Mouse (Mus musculus): Measurements from ENCODE around the gene Gm17079. TPM values are rescaled to one million over a fixed set of nuclear protein-coding genes. Genes with fewer than 3 reads are reported as not detected.

Gm17079 gene
- polyA plus RNA-seq, 2 experiments, result not detected

GRCm38 (mm10) chr14:51737967-51738366, 42.7 kb upstream of the Gm17079 start:
- TF ChIP-seq EP300 (IDR thresholded peaks at IDR 0.05; ENCODE audit: low read depth) (no peak), CTCF (IDR thresholded peaks at IDR 0.05; ENCODE audit: low read depth) (no peak)
- no peaks in the 10 kb centered on the region for H3K36me3 ChIP-seq (replicated peaks; ENCODE audit: control insufficient read depth, insufficient read depth, low read depth)
- H3K4me1 ChIP-seq (replicated peaks; ENCODE audit: control insufficient read depth in 2 of 2, insufficient read depth in 2 of 2, low read length in 1 of 2), result no peaks in the 10 kb centered on the region
- H3K4me3 ChIP-seq (ENCODE audit: insufficient read depth in 1 of 2, low read depth in 2 of 2, low read length in 2 of 2), result no peak overlapping the region
- no peak overlapping the region for H3K9ac ChIP-seq (replicated peaks)
- H3K9me3 ChIP-seq (ENCODE audit: control insufficient read depth, low read length), result no peaks in the 10 kb centered on the region
- ATAC-seq (ENCODE audit: insufficient read depth), result no peak
- 12% methylated on average over 12 of the region's 12 CpGs for WGBS (ENCODE audit: insufficient replicate concordance)
- no peak overlapping the region for H3K4me2 ChIP-seq (ENCODE audit: low read depth)
- no peak overlapping the region for H3K27ac ChIP-seq
- peaks cover 31% of the 10 kb centered on the region for H3K27me3 ChIP-seq (ENCODE audit: control insufficient read depth, insufficient read depth, low read length)
- DNase-seq (ENCODE audit: low read depth in 3 of 3, low spot score in 3 of 3), result no peak

GRCm38 (mm10) chr14:51717083-51717482, 21.8 kb upstream of the Gm17079 start, which contains the start of gene Gm5800:
Gene Gm5800, minus strand, starts transcription at chr14:51717183.
- Histone ChIP-seq H3K9ac (replicated peaks) (no peak within 1 kb of the TSS), H3K4me3 (ENCODE audit: insufficient read depth in 1 of 2, low read depth in 2 of 2, low read length in 2 of 2) (no peak within 1 kb of the TSS), H3K4me1 (replicated peaks; ENCODE audit: control insufficient read depth in 2 of 2, insufficient read depth in 2 of 2, low read length in 1 of 2) (no peaks in the 10 kb centered on the region), H3K27ac (no peak within 1 kb of the TSS), H3K9me3 (ENCODE audit: control insufficient read depth, low read length) (no peaks in the 10 kb centered on the region), H3K36me3 (replicated peaks; ENCODE audit: control insufficient read depth, insufficient read depth, low read depth) (no peaks in the 10 kb centered on the region), H3K27me3 (ENCODE audit: control insufficient read depth, insufficient read depth, low read length) (no peaks in the 10 kb centered on the region), H3K4me2 (ENCODE audit: low read depth) (no peak within 1 kb of the TSS)
- TF ChIP-seq EP300 (IDR thresholded peaks at IDR 0.05; ENCODE audit: low read depth) (no peak), CTCF (IDR thresholded peaks at IDR 0.05; ENCODE audit: low read depth) (no peak)
- DNase-seq (ENCODE audit: low read depth in 3 of 3, low spot score in 3 of 3), result no peak
- ATAC-seq (ENCODE audit: insufficient read depth), result no peak
- 17% methylated on average over 1 of the region's 1 CpGs for WGBS (ENCODE audit: insufficient replicate concordance)

- ATAC-seq (ENCODE audit: insufficient read depth) (no peak), DNase-seq (ENCODE audit: low read depth in 3 of 3, low spot score in 3 of 3) (no peak)
- no peaks in the 10 kb centered on the region for H3K36me3 ChIP-seq (replicated peaks; ENCODE audit: control insufficient read depth, insufficient read depth, low read depth)
- H3K27ac ChIP-seq, result no peak overlapping the region
- no peaks in the 10 kb centered on the region for H3K4me1 ChIP-seq (replicated peaks; ENCODE audit: control insufficient read depth in 2 of 2, insufficient read depth in 2 of 2, low read length in 1 of 2)
- no peak overlapping the region for H3K4me2 ChIP-seq (ENCODE audit: low read depth)
- H3K27me3 ChIP-seq (ENCODE audit: control insufficient read depth, insufficient read depth, low read length), result no peaks in the 10 kb centered on the region
- H3K9ac ChIP-seq (replicated peaks), result no peak overlapping the region
- WGBS (ENCODE audit: insufficient replicate concordance), result 65% methylated on average over 5 of the region's 5 CpGs
- H3K4me3 ChIP-seq (ENCODE audit: insufficient read depth in 1 of 2, low read depth in 2 of 2, low read length in 2 of 2), result no peak overlapping the region
- no peaks in the 10 kb centered on the region for H3K9me3 ChIP-seq (ENCODE audit: control insufficient read depth, low read length)
- no peak for TF ChIP-seq EP300 (IDR thresholded peaks at IDR 0.05; ENCODE audit: low read depth)
Observed at GRCm38 (mm10) chr14:51677269-51677668, 18.0 kb downstream of the Gm17079 start.

Other genes starting within 250 kb of the Gm17079 start
- gene Vmn2r89, start 243.6 kb downstream of the Gm17079 start, polyA plus RNA-seq (2012; rRNA removed), result not detected in 2 replicates
- not detected in 2 replicates for gene Vmn2r89, start 243.6 kb downstream of the Gm17079 start, polyA plus RNA-seq (2014; fragmentation: Nextera tagmentation; extraction: Ambion mirVana)
- not detected in 2 replicates for gene Gm5622, start 142.7 kb downstream of the Gm17079 start, polyA plus RNA-seq (2012; rRNA removed)
- gene Gm5622, start 142.7 kb downstream of the Gm17079 start, polyA plus RNA-seq (2014; fragmentation: Nextera tagmentation; extraction: Ambion mirVana), result 0.15 and 0.16 TPM in 2 replicates
- gene Gm17175, start 121.4 kb downstream of the Gm17079 start, polyA plus RNA-seq (2012; rRNA removed), result not detected in 2 replicates
- gene Gm17175, start 121.4 kb downstream of the Gm17079 start, polyA plus RNA-seq (2014; fragmentation: Nextera tagmentation; extraction: Ambion mirVana), result not detected in 2 replicates
- gene Gm17174, start 103.3 kb downstream of the Gm17079 start, polyA plus RNA-seq (2012; rRNA removed), result not detected in 2 replicates
- gene Gm17174, start 103.3 kb downstream of the Gm17079 start, polyA plus RNA-seq (2014; fragmentation: Nextera tagmentation; extraction: Ambion mirVana), result not detected in 2 replicates
- not detected in 2 replicates for gene Gm17078, start 84.2 kb downstream of the Gm17079 start, polyA plus RNA-seq (2012; rRNA removed)
- gene Gm17078, start 84.2 kb downstream of the Gm17079 start, polyA plus RNA-seq (2014; fragmentation: Nextera tagmentation; extraction: Ambion mirVana), result not detected in 2 replicates
- gene Gm4181, start 59.8 kb downstream of the Gm17079 start, polyA plus RNA-seq (2012; rRNA removed), result not detected in 2 replicates
- not detected in 2 replicates for gene Gm4181, start 59.8 kb downstream of the Gm17079 start, polyA plus RNA-seq (2014; fragmentation: Nextera tagmentation; extraction: Ambion mirVana)
- gene Gm5800, start 21.7 kb upstream of the Gm17079 start, polyA plus RNA-seq (2012; rRNA removed), result not detected in 2 replicates
- gene Gm5800, start 21.7 kb upstream of the Gm17079 start, polyA plus RNA-seq (2014; fragmentation: Nextera tagmentation; extraction: Ambion mirVana), result not detected in 2 replicates
- not detected in 2 replicates for gene Ang4, start 78.1 kb upstream of the Gm17079 start, polyA plus RNA-seq (2012; rRNA removed)
- not detected in 2 replicates for gene Ang4, start 78.1 kb upstream of the Gm17079 start, polyA plus RNA-seq (2014; fragmentation: Nextera tagmentation; extraction: Ambion mirVana)
- not detected in 2 replicates for gene AY358078, start 104.6 kb upstream of the Gm17079 start, polyA plus RNA-seq (2012; rRNA removed)
- gene AY358078, start 104.6 kb upstream of the Gm17079 start, polyA plus RNA-seq (2014; fragmentation: Nextera tagmentation; extraction: Ambion mirVana), result not detected in 2 replicates
- gene Ear6, start 158.2 kb upstream of the Gm17079 start, polyA plus RNA-seq (2012; rRNA removed), result 13.2 and 25.0 TPM in 2 replicates
- gene Ear6, start 158.2 kb upstream of the Gm17079 start, polyA plus RNA-seq (2014; fragmentation: Nextera tagmentation; extraction: Ambion mirVana), result 2.4 and 3.9 TPM in 2 replicates
- 7.5 and 9.5 TPM in 2 replicates for gene Mettl17, start 189.4 kb upstream of the Gm17079 start, polyA plus RNA-seq (2012; rRNA removed)
- 10.2 and 10.8 TPM in 2 replicates for gene Mettl17, start 189.4 kb upstream of the Gm17079 start, polyA plus RNA-seq (2014; fragmentation: Nextera tagmentation; extraction: Ambion mirVana)
- gene Slc39a2, start 197.4 kb upstream of the Gm17079 start, polyA plus RNA-seq (2012; rRNA removed), result 0.15 and 0.23 TPM in 2 replicates
- gene Slc39a2, start 197.4 kb upstream of the Gm17079 start, polyA plus RNA-seq (2014; fragmentation: Nextera tagmentation; extraction: Ambion mirVana), result 0.05 TPM in 1 of 2 replicates, not detected in the other
- gene Ndrg2, start 218.7 kb upstream of the Gm17079 start, polyA plus RNA-seq (2012; rRNA removed), result 11.6 and 11.7 TPM in 2 replicates
- 13.5 and 14.7 TPM in 2 replicates for gene Ndrg2, start 218.7 kb upstream of the Gm17079 start, polyA plus RNA-seq (2014; fragmentation: Nextera tagmentation; extraction: Ambion mirVana)
- not detected in 2 replicates for gene Tppp2, start 223.0 kb upstream of the Gm17079 start, polyA plus RNA-seq (2012; rRNA removed)
- gene Tppp2, start 223.0 kb upstream of the Gm17079 start, polyA plus RNA-seq (2014; fragmentation: Nextera tagmentation; extraction: Ambion mirVana), result not detected in 2 replicates
- gene Rnase13, start 227.3 kb upstream of the Gm17079 start, polyA plus RNA-seq (2012; rRNA removed), result not detected in 2 replicates
- not detected in 2 replicates for gene Rnase13, start 227.3 kb upstream of the Gm17079 start, polyA plus RNA-seq (2014; fragmentation: Nextera tagmentation; extraction: Ambion mirVana)